ENCODE assay signal across 8 mouse cellular contexts in genomic region chr11:117265981-117266905, GRCm38 (mm10).
DNase-seq lines count a peak whose midpoint lies in the region; ATAC-seq and TF ChIP-seq lines count a peak whose summit lies in the region.

No protein-coding gene starts in this region.

- ATAC-seq in hindbrain, postnatal 0 days, result peak; percentile 53; the same call in 1 of the 2 replicates

- TF ChIP-seq CTCF in ES-Bruce4 (IDR thresholded peaks at IDR 0.05; ENCODE audit: low read depth, low read length), result no peak
- no peak for TF ChIP-seq CTCF in brain, embryonic 14.5 days (IDR thresholded peaks at IDR 0.05; ENCODE audit: borderline replicate concordance, extremely low read depth, insufficient read depth, insufficient read length)
- no peak for TF ChIP-seq CTCF in hindbrain, postnatal 0 days (IDR thresholded peaks at IDR 0.05; ENCODE audit: low read depth)

- no peak for TF ChIP-seq POLR2A in ES-Bruce4 (IDR thresholded peaks at IDR 0.05; ENCODE audit: insufficient read depth, low read length)
- no peak for TF ChIP-seq POLR2A in brain, embryonic 14.5 days (IDR thresholded peaks at IDR 0.05; ENCODE audit: borderline replicate concordance, extremely low read depth, insufficient read depth, insufficient read length, poor library complexity, severe bottlenecking)

- no peaks in the 10 kb centered on the region for H3K27me3 ChIP-seq in ES-Bruce4 (ENCODE audit: control insufficient read depth, insufficient read depth, low read length, poor library complexity, severe bottlenecking)
- no peaks in the 10 kb centered on the region for H3K27me3 ChIP-seq in hindbrain, postnatal 0 days (ENCODE audit: insufficient read depth, low read length)

- no peaks in the 10 kb centered on the region for H3K36me3 ChIP-seq in ES-Bruce4 (ENCODE audit: control insufficient read depth, insufficient read depth, low read length, poor library complexity, severe bottlenecking)
- no peaks in the 10 kb centered on the region for H3K36me3 ChIP-seq in hindbrain, postnatal 0 days (ENCODE audit: insufficient read depth, low read length)

- intact Hi-C loops in left cerebral cortex, postnatal 36 days (cut with DNase I), result loop anchor here (2.0 kb wide), 1 partner anchor 27 kb away; no protein-coding TSS in a partner anchor

- H3K4me2 ChIP-seq in hindbrain, postnatal 0 days (ENCODE audit: low read depth, low read length), result peak overlapping the region; percentile 78

- DNase-seq in brain, embryonic 14.5 days (ENCODE audit: low read depth), result peak; percentile 88
- peak; percentile 87 for DNase-seq in gastrocnemius, postnatal 10 days
- peak; percentile 66 for DNase-seq in hindbrain, postnatal 0 days (ENCODE audit: low spot score)
- peak; percentile 77 to 78 for DNase-seq in left cerebral cortex, postnatal 36 days (ENCODE audit: low spot score in 2 of 2)
- DNase-seq in mesoderm, embryonic 11.5 days (ENCODE audit: low read depth, low spot score), result peak; percentile 89
- DNase-seq in right cerebral cortex, postnatal 36 days (ENCODE audit: low spot score in 2 of 2), result peak; percentile 49 to 63
- DNase-seq in urinary bladder, postnatal 4 days (ENCODE audit: low spot score in 2 of 2), result peak; percentile 86 to 88

- no peak for TF ChIP-seq EP300 in ES-Bruce4 (IDR thresholded peaks at IDR 0.05; ENCODE audit: insufficient read depth, low read depth, low read length)

- no peaks in the 10 kb centered on the region for H3K9me3 ChIP-seq in ES-Bruce4 (replicated peaks; ENCODE audit: control insufficient read depth, insufficient read depth, low read length, poor library complexity, severe bottlenecking)
- no peaks in the 10 kb centered on the region for H3K9me3 ChIP-seq in hindbrain, postnatal 0 days (ENCODE audit: low read length)

- H3K27ac ChIP-seq in ES-Bruce4 (ENCODE audit: insufficient read depth, low read length), result no peak overlapping the region
- peak overlapping the region; percentile 48 for H3K27ac ChIP-seq in hindbrain, postnatal 0 days

- peaks cover 14% of the 10 kb centered on the region for H3K4me1 ChIP-seq in ES-Bruce4 (ENCODE audit: control insufficient read depth, insufficient read depth, low read length)
- H3K4me1 ChIP-seq in hindbrain, postnatal 0 days (ENCODE audit: insufficient read depth, low read length), result peaks cover 29% of the 10 kb centered on the region; the same call in 1 of the 2 replicates

- peak overlapping the region; percentile 71 for H3K4me3 ChIP-seq in ES-Bruce4 (ENCODE audit: low read depth, low read length)
- peak overlapping the region; percentile 48 for H3K4me3 ChIP-seq in hindbrain, postnatal 0 days (ENCODE audit: low read length)

- WGBS in hindbrain, postnatal 0 days, result under 1% methylated on average over 56 of the region's 69 CpGs

- H3K9ac ChIP-seq in ES-Bruce4 (ENCODE audit: low read depth, poor library complexity, severe bottlenecking), result peak overlapping the region; percentile 71
- peak overlapping the region; percentile 56 for H3K9ac ChIP-seq in hindbrain, postnatal 0 days (replicated peaks; ENCODE audit: low read length)
